ENCODE assay signal across 19 mouse cellular contexts in genomic region chr12:16723601-16724000, GRCm38 (mm10).
DNase-seq lines count a peak whose midpoint lies in the region; ATAC-seq and TF ChIP-seq lines count a peak whose summit lies in the region.
"Had no signal": no experiment of that assay in that cellular context is flagged by ENCODE, and none has a peak within 500 bp of the region (broad histone marks: within the 10 kb centered on the region; RNA-seq: fewer than 3 reads in every experiment).

No protein-coding gene starts in this region.

- peaks cover 19% of the 10 kb centered on the region for H3K4me1 ChIP-seq in forebrain, embryonic 10.5 days
- no peaks in the 10 kb centered on the region for H3K4me1 ChIP-seq in forebrain, embryonic 15.5 days
- no peaks in the 10 kb centered on the region for H3K4me1 ChIP-seq in thymus, adult 2 months (replicated peaks; ENCODE audit: control insufficient read depth, insufficient read depth, low read length)
- peaks cover 24% of the 10 kb centered on the region for H3K4me1 ChIP-seq in embryonic facial prominence, embryonic 10.5 days
- 0 out of 2 replicates have a peak, but pooled peaks cover 2% of the 10 kb centered on the region for H3K4me1 ChIP-seq in neural tube, embryonic 15.5 days
- peaks cover 21% of the 10 kb centered on the region; the same call in 1 of the 2 replicates for H3K4me1 ChIP-seq in midbrain, embryonic 10.5 days
- H3K4me1 ChIP-seq: limb, embryonic 15.5 days; liver, embryonic 15.5 days had no signal

- no peak overlapping the region for H3K9ac ChIP-seq in forebrain, embryonic 15.5 days (replicated peaks)
- H3K9ac ChIP-seq in neural tube, embryonic 15.5 days (replicated peaks): no peak overlapping the region
- H3K9ac ChIP-seq: embryonic facial prominence, embryonic 12.5 days; limb, embryonic 15.5 days; liver, embryonic 15.5 days had no signal

- DNase-seq in forebrain, embryonic 10.5 days (ENCODE audit: extremely low spot score, low spot score): no peak
- peak; percentile 18 for DNase-seq in thymus, adult 2 months
- no peak for DNase-seq in thymus, adult 18-20 months
- DNase-seq in embryonic facial prominence, embryonic 10.5 days (ENCODE audit: low spot score): peak; percentile 43
- DNase-seq in midbrain, embryonic 10.5 days (ENCODE audit: low spot score): no peak
- DNase-seq: adrenal gland, postnatal 10 days; cerebellum, adult 11 months; cerebellum, postnatal 10 days; gastrocnemius, postnatal 36 days; kidney, adult 18-20 months; right cerebral cortex, adult 18-20 months had no signal

- H3K27ac ChIP-seq in forebrain, embryonic 10.5 days: 0 out of 2 replicates have a peak overlapping the region, but pooled peaks have one; percentile 9
- no peak overlapping the region for H3K27ac ChIP-seq in forebrain, embryonic 15.5 days (replicated peaks)
- H3K27ac ChIP-seq in thymus, adult 2 months (ENCODE audit: control insufficient read depth, insufficient read depth, low read length): no peak overlapping the region
- H3K27ac ChIP-seq in embryonic facial prominence, embryonic 10.5 days (replicated peaks): 0 out of 2 replicates have a peak overlapping the region, but pooled peaks have one; percentile 7
- no peak overlapping the region for H3K27ac ChIP-seq in neural tube, embryonic 15.5 days (replicated peaks)
- H3K27ac ChIP-seq in midbrain, embryonic 10.5 days (replicated peaks): no peak overlapping the region
- H3K27ac ChIP-seq: embryonic facial prominence, embryonic 12.5 days; limb, embryonic 15.5 days; liver, embryonic 15.5 days had no signal

- TF ChIP-seq POLR2A in thymus, adult 2 months (IDR thresholded peaks at IDR 0.05; ENCODE audit: control insufficient read depth, extremely low read depth, insufficient read depth, low read length, poor library complexity): no peak

- H3K36me3 ChIP-seq in forebrain, embryonic 10.5 days (replicated peaks): peaks cover 79% of the 10 kb centered on the region
- H3K36me3 ChIP-seq in forebrain, embryonic 15.5 days: no peaks in the 10 kb centered on the region
- H3K36me3 ChIP-seq in thymus, adult 2 months (ENCODE audit: control insufficient read depth, insufficient read depth, low read length): no peaks in the 10 kb centered on the region
- peaks cover 73% of the 10 kb centered on the region for H3K36me3 ChIP-seq in embryonic facial prominence, embryonic 10.5 days (replicated peaks)
- H3K36me3 ChIP-seq in neural tube, embryonic 15.5 days: no peaks in the 10 kb centered on the region
- H3K36me3 ChIP-seq in midbrain, embryonic 10.5 days: peaks cover 95% of the 10 kb centered on the region
- H3K36me3 ChIP-seq: embryonic facial prominence, embryonic 12.5 days; limb, embryonic 15.5 days; liver, embryonic 15.5 days had no signal

- no peak for ATAC-seq in forebrain, embryonic 15.5 days (replicated peaks)
- ATAC-seq in neural tube, embryonic 15.5 days (ENCODE audit: low FRiP score): no peak
- ATAC-seq: activated CD4-positive, CD25-positive, alpha-beta regulatory T cell, adult 4 months; forebrain, embryonic 16.5 days; midbrain, embryonic 16.5 days had no signal

- no peaks in the 10 kb centered on the region for H3K9me3 ChIP-seq in forebrain, embryonic 10.5 days
- no peaks in the 10 kb centered on the region for H3K9me3 ChIP-seq in forebrain, embryonic 15.5 days
- no peaks in the 10 kb centered on the region for H3K9me3 ChIP-seq in embryonic facial prominence, embryonic 10.5 days
- no peaks in the 10 kb centered on the region for H3K9me3 ChIP-seq in neural tube, embryonic 15.5 days (replicated peaks)
- H3K9me3 ChIP-seq in midbrain, embryonic 10.5 days (replicated peaks): no peaks in the 10 kb centered on the region
- H3K9me3 ChIP-seq: embryonic facial prominence, embryonic 12.5 days; limb, embryonic 15.5 days; liver, embryonic 15.5 days had no signal

- no peak for TF ChIP-seq CTCF in thymus, adult 2 months (IDR thresholded peaks at IDR 0.05; ENCODE audit: borderline replicate concordance, control insufficient read depth, extremely low read depth, insufficient read depth, low read length, poor library complexity)

- no peak overlapping the region for H3K4me2 ChIP-seq in forebrain, embryonic 15.5 days (replicated peaks)
- no peak overlapping the region for H3K4me2 ChIP-seq in neural tube, embryonic 15.5 days
- H3K4me2 ChIP-seq: embryonic facial prominence, embryonic 12.5 days; limb, embryonic 15.5 days; liver, embryonic 15.5 days had no signal

- 43% methylated on average over 3 of the region's 3 CpGs for WGBS in forebrain, embryonic 10.5 days
- 49% methylated on average over 3 of the region's 3 CpGs for WGBS in forebrain, embryonic 15.5 days
- whole genome bisulfite sequencing in thymus, adult 2 months: 16% methylated on average over 3 of the region's 3 CpGs
- 31% methylated on average over 3 of the region's 3 CpGs for WGBS in embryonic facial prominence, embryonic 10.5 days
- WGBS in neural tube, embryonic 15.5 days: 55% methylated on average over 3 of the region's 3 CpGs
- 61% methylated on average over 3 of the region's 3 CpGs for WGBS in midbrain, embryonic 10.5 days

- no peaks in the 10 kb centered on the region for H3K27me3 ChIP-seq in forebrain, embryonic 10.5 days (ENCODE audit: poor library complexity, severe bottlenecking)
- H3K27me3 ChIP-seq in forebrain, embryonic 15.5 days: no peaks in the 10 kb centered on the region
- no peaks in the 10 kb centered on the region for H3K27me3 ChIP-seq in thymus, adult 2 months (ENCODE audit: control insufficient read depth, insufficient read depth, low read length)
- no peaks in the 10 kb centered on the region for H3K27me3 ChIP-seq in embryonic facial prominence, embryonic 10.5 days (replicated peaks; ENCODE audit: low read depth, poor library complexity, severe bottlenecking)
- no peaks in the 10 kb centered on the region for H3K27me3 ChIP-seq in neural tube, embryonic 15.5 days (replicated peaks)
- peaks cover 13% of the 10 kb centered on the region; the same call in 1 of the 2 replicates for H3K27me3 ChIP-seq in midbrain, embryonic 10.5 days (ENCODE audit: low read depth, poor library complexity, severe bottlenecking)
- H3K27me3 ChIP-seq: embryonic facial prominence, embryonic 12.5 days; limb, embryonic 15.5 days; liver, embryonic 15.5 days had no signal

- H3K4me3 ChIP-seq in forebrain, embryonic 10.5 days: no peak overlapping the region
- no peak overlapping the region for H3K4me3 ChIP-seq in forebrain, embryonic 15.5 days
- no peak overlapping the region for H3K4me3 ChIP-seq in thymus, adult 2 months (ENCODE audit: control insufficient read depth, insufficient read depth, low read length)
- H3K4me3 ChIP-seq in embryonic facial prominence, embryonic 10.5 days: no peak overlapping the region
- no peak overlapping the region for H3K4me3 ChIP-seq in neural tube, embryonic 15.5 days (replicated peaks)
- no peak overlapping the region for H3K4me3 ChIP-seq in midbrain, embryonic 10.5 days
- H3K4me3 ChIP-seq: embryonic facial prominence, embryonic 12.5 days; limb, embryonic 15.5 days; liver, embryonic 15.5 days had no signal

Comparison
In these comparisons a context has a peak if more than half of its experiments do, and no peak if none do; other contexts are left out.
1. DNase-seq: peak in thymus, adult 2 months (single experiment) and embryonic facial prominence, embryonic 10.5 days (single experiment); none in forebrain, embryonic 10.5 days (single experiment), thymus, adult 18-20 months (0 of 2) and midbrain, embryonic 10.5 days (single experiment).
2. H3K27ac ChIP-seq: peak in forebrain, embryonic 10.5 days (single experiment) and embryonic facial prominence, embryonic 10.5 days (single experiment); none in forebrain, embryonic 15.5 days (single experiment), thymus, adult 2 months (single experiment), neural tube, embryonic 15.5 days (single experiment) and midbrain, embryonic 10.5 days (single experiment).